Mouse (Mus musculus): ENCODE results near the gene Ccdc77.
"Not testable (repeated sequence)": the region's sequence is repeated elsewhere in the genome, so short reads cannot be mapped to it uniquely, and the experiment has no call there.

Ccdc77 gene

DNA sequence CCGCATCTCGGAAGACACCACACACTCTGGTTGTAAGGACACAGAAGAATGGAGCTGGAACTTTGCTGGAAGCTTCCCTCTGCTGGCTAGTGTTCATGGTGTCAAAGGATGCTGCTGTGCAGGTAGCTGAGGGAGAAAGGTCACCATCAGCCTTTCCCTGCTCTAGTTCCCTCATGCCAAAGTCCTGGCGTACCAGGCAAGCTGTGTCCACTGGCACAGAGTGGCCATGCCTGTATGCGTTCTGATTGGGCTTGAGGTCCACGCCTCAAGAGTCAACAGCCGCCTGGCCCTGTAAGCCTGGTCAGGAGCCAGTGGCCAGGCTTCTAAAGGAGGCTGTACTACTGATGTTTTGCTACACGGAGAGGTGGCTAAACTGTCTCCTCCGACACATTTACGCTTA is 54.8 kb downstream of the Ccdc77 start:
- DNase-seq, result peak; percentile 40

DNA sequence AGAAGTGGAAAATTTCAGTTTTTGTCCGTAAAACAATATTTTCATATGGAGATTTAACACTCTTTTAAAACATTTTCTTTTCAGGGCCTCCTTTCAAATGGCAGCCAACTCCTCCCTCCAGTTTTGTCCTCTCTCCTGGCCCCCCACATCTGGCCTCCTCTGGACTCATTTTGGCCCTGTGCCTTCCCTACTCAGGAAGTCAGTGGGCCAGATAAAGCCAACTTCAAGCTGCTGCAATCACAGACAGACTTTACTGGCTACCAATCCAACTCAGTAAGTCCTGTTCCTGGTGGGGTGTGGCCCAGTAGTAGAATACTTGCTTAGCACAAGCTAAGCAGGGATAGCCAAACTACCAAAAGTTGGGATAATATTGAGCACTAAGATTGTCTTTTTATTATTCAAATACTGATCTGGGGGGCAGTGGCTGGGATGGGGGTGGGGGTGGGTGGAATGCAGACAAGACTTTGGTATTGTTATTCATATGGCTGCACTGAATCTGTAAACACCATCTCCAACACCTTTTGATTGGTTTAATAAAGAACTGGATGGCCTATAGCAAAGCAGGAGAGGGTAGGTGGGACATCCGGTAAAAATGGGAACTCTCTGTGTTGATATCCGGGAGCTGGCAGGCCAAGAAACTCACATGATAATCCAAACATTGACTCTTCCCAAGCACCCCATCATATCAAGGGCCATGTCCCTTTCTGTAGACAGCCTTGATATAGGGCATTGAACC is 57.1 kb downstream of the Ccdc77 start:
- no peak for DNase-seq

DNA sequence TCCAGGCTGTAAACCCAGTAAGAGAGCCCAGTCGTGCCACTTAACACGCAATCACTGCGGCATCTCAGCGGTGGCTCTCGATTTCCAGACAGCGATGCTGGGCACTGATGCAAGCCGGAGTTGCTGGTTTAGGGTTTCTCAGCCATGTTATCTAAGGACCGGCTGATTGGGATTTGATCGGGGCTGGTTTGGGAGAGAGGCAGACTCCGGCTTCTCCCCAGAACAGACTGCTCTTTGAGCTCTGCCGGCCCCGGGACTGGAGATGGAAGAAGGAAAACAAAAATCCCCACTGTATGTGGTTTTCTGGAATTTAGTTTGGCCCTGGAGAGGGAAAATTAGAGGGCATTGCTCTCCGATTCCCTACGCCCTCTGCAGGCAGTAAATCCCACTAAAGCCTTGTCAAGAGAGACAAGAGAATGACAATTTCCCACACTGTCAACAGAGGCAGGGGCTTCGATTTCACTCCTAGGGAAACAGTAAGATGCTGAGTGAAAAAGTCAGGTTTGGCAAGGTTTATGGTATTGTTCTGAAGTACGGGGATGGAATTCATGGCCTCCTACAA is 61.3 kb downstream of the Ccdc77 start:
- DNase-seq, result peak; percentile 18

DNA sequence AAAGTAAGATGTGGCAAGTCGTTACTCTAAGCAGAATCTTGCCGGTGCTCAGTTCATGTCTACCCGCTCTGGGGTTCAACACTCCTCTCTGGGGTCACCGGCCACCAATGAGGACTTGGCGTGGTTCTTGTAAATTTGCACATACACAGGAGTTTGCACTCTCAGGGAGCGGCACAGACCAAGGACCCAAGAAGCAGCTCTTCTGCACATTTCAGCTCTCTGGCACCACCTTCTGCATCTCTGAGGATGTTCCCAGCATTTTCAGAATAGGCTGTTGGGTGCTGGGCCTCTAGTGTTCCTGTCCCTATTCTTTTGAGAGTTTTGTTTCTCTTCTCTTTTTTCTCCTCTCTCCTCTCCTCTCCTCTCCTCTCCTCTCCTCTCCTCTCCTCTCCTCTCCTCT is 63.0 kb downstream of the Ccdc77 start:
- DNase-seq, result peak; percentile 64

DNA sequence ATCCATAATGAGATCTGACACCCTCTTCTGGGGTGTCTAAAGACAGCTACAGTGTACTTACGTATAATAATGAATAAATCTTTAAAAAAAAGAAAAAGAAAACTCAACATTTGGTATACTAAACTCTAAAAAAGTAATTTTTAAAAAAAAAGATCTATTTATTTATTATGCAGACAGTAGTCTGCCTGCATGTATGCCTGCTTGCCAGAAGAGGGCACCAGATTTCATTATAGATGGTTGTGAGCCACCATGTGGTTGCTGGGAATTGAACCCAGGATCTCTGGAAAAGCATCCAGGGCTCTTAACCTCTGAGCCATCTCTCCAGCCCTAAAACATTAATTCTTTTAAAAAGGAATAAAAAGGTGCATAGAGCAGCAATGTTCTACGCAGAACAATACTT is 67.6 kb downstream of the Ccdc77 start:
- not testable (repeated sequence) for DNase-seq

DNA sequence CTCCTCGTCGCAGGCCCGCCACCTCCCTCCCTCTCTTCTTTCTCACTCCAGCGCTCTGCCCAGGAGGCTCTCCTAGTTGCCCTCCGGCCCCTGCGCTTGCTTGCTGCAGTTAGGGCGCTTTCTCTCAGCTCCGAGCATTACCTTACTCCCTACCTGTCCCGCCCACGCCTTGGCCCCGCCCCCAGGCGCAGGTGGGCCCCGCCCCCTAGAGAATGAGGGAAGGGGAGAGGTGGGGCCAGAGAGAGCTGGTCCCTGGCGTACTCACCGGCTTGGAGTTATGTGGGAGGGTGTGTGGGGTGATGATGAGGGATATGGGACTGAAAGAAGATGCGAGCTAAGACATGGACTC is 69.4 kb downstream of the Ccdc77 start:
- peak; percentile 88 for DNase-seq

GRCm38 (mm10) chr6:120294056-120294784 is 70.0 kb downstream of the Ccdc77 start, which contains the start of the genes D330020A13Rik and B4galnt3:
TSS of gene D330020A13Rik (plus strand) at chr6:120294364.
TSS of gene B4galnt3 (minus strand) at chr6:120294559.
- peak; percentile 69 for DNase-seq

GRCm38 (mm10) chr6:120291396-120292009 is 72.7 kb downstream of the Ccdc77 start:
- no peak for DNase-seq

- no peak for DNase-seq
Measured at GRCm38 (mm10) chr6:120289430-120289829, 74.7 kb downstream of the Ccdc77 start.

- DNase-seq, result no peak
Measured at GRCm38 (mm10) chr6:120288541-120288940, 75.6 kb downstream of the Ccdc77 start.

- DNase-seq, result peak; percentile 33
Measured at GRCm38 (mm10) chr6:120287279-120287678, 76.9 kb downstream of the Ccdc77 start.

GRCm38 (mm10) chr6:120276874-120277449 is 87.2 kb downstream of the Ccdc77 start:
- no peak for DNase-seq

- no peak for DNase-seq
Measured at GRCm38 (mm10) chr6:120275301-120275700, 88.9 kb downstream of the Ccdc77 start.

- no peak for DNase-seq
Measured at GRCm38 (mm10) chr6:120274887-120275286, 89.3 kb downstream of the Ccdc77 start.
